Mouse (Mus musculus) embryo, embryonic 10.5 days (tissue): ENCODE data around the gene Sfn.
"Not testable (repeated sequence)": the region's sequence is repeated elsewhere in the genome, so short reads cannot be mapped to it uniquely, and the experiment has no call there.

Source experiments
- DNase-seq: peaks from one replicate; pipeline ENCODE4 v3.0.0-alpha.2; 2015; ENCODE audit warnings: low spot score

The Sfn gene

DNA sequence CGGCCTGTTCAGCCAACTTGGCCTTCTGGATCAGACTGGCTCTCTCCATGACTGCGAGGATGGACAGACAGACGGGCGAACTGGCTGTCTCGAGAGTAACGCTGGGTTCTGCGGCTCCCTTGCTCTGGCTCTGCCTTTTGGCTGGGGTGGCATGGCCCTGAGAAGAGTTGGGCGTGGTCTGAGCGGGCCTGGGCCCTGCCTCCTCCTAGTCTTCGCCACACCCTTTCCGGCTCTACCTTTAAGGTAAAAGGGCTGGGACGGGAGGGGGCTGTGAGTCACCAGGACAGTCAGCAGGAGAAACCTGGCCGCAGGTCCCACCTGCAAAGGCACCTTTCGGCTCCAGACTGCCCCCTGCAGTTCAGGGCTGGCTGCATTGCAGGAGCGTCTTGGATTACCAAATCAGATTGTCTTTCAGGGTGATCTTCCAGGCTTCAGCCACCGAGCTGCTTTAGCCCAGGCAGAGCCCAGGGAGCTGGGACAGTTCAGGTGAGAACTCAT, at the start of gene Sfn:
Sfn (minus strand) TSS at position 448 of the 498 bp plus-strand sequence.
- DNase-seq: peak; percentile 39

DNA sequence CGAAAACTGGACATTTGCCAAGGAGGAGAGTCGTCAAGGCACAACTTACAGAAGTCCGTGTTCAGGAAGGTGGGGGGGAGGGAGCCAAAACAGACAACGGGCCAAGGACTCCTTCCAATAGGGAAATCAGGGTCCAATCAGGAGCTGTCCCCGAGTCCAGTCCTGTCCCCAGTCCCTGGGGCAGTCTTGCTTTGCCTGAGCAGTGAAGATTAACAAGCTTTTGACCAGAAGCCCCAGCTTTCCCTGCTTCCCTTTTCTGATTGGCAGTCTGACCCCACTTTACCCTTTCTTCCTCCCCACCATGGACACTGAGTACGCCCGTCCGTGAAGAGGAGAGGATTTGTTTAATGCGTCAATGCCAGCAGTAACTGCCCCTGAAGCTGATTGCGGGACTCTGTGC, 49.5 kb upstream of the Sfn start:
- DNase-seq: no peak

- DNase-seq: peak; percentile 90
Measured at GRCm38 (mm10) chr4:133649989-133650699, 48.2 kb upstream of the Sfn start, which contains the start of gene Zdhhc18. Gene Zdhhc18 (minus strand): TSS chr4:133650154.

GRCm38 (mm10) chr4:133649464-133649863, 47.5 kb upstream of the Sfn start:
- not testable (repeated sequence) for DNase-seq

- no peak for DNase-seq
Measured at GRCm38 (mm10) chr4:133645680-133646079, 43.7 kb upstream of the Sfn start.

DNA sequence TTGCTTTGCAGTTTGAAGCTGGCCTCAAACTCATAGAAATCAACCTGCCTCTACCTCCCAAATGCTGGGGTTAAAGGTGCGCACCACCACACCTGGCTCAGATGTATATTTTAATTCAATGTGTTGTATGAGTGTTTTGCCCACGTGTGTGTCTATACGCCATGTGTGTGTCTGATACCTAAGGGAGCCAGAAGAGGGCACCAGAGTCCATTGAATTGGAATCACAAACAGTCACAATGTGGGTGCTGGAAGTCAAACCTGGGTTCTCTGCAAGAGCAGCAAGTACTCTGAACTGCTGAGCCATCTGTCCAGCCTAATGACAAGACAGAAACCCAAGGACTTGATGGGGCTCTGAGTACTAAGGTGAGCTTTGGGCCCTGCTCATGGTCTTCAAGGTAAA, 43.2 kb upstream of the Sfn start:
- no peak for DNase-seq

DNA sequence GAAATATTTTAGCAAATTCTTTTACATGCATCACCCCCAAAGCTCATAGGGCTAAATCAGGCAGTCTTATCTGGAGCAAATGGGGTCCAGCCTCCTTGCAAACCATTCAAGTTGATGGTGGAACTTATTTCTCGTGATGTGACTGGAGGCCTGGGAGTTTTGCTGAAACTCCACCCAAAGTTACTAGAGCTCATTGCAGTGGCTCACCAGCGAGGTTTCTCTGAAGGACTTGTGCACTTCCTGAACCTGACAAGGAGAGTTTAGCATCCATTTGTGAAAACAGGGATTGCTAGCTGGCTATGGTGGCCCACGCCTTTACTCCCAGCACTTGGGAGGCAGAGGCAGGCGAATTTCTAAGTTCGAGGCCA, 32.1 kb upstream of the Sfn start:
- DNase-seq: no peak

- peak; percentile 89 for DNase-seq
Measured at GRCm38 (mm10) chr4:133633332-133634042, 31.5 kb upstream of the Sfn start.

GRCm38 (mm10) chr4:133632483-133633327, 30.7 kb upstream of the Sfn start:
- DNase-seq: peak; percentile 45

DNA sequence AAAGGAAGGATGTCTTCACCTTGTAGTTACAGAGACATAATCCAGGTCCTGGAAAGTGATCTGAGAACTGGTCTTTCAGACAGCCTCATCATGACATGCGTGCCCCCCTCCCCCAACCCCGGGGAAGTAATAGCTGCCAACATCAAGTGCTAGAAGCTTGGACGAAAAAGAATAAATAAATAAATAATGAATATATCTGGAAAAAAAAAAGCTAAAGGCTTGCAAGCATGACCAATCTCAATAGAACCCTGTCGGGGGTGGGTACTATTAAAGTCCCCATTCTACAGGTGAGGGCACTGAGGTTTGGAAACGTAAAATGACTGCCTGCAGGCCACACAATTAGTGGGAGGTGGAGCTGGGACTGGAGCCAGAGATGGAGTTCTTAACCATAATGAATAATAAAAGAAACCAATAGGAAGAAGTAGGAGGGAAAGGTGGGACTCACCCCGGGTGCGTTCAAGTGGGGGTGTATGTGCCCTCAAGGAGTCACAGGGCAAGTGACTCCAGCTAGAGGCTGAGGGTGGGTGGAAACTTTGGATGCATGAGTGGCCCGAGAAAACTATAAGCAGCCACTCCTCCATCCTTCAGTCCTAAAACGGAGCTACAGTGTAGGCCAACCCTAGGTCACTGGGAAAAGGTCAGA, 29.9 kb upstream of the Sfn start:
- DNase-seq: no peak

GRCm38 (mm10) chr4:133631071-133631768, 29.3 kb upstream of the Sfn start:
- DNase-seq: no peak

DNA sequence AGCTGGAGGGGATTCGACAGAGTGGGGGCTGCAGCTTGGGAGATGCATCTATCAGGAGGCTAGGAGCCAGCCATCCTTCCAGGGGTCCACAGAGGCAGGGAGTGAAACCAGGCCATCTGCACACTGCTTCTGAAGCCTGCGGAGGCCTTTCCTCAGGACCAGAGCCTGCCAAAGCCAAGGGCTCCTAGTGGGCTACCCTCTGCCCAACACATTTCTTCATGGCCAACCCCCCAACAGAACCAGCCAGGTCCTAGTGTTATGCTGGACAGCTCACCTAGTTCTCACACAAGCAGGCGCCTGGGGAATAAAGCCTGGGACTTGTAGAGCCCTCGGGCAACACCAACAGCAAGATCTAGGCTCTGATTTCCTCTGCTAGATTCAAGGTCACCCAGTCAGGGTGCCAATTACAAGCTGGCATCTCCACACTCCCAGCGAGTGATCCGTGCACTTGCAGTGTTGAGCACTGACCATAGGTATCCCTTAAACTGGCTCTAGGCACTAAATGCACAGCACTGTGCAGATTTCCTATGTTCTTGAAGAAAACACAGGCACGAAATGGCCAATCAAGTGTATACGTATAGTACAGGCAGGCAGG, 28.5 kb upstream of the Sfn start:
- no peak for DNase-seq

- no peak for DNase-seq
Measured at GRCm38 (mm10) chr4:133629191-133629590, 27.2 kb upstream of the Sfn start.

DNA sequence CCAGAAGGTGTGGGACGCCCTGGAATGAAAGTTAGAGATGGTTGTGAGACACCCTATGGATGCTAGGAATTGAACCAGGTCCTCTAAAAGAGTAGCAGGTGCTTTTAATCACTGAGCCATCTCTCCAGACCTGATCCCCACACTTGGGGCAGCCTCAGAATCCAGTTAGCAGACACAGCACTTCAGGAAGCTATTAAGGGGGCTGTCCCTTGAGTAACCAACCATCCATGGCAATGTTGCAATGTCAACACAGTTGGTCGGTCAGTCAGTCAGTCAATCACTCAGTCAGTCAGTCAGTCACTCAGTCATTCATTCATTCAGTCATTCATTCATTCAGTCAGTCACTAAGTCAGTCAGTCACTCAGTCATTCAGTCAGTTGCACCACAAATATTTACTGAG, 26.5 kb upstream of the Sfn start:
- DNase-seq: no peak

DNA sequence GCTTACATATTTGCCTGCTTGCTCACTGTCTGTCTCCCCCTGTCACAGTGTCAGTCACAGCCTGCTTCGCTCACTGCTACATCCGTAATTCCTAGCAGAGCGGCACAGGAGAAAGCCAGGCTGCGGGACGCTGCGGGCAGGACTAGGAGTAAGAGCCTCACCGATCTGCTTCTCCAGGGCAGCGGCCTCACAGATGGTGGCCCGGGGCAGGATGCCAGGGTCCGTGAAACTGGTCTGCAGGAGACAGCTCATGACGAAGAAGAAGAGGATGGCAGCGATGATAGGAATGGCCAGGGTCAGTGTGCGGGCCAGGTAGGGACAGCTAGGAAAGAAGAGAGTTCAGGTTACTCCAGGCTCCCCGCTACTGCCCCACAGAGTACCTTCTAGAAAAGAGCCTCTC, 25.1 kb upstream of the Sfn start:
- DNase-seq: no peak

- DNase-seq: no peak
Measured at GRCm38 (mm10) chr4:133626621-133627020, 24.7 kb upstream of the Sfn start.

DNA sequence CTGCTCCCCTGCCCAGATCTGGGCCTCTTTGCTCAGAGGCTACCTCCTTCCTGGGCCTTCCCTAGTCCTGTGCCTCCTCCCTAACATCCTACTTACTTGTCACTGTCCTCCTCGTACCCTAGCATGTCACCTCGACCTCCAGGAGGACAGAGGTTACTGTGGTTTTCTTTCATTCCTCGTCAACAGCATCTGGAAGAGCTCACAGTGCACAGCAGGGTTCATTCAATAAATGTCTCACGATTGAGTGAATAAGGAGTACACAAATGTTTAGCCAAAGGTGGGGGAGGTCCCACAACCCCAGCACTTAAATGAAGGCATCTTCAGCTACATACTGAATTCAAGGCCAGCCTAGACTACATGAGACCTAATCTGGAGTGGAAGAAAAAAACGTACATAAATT, 24.3 kb upstream of the Sfn start:
- DNase-seq: no peak

- DNase-seq: no peak
Measured at GRCm38 (mm10) chr4:133625621-133626071, 23.7 kb upstream of the Sfn start.

GRCm38 (mm10) chr4:133624830-133625229, 22.9 kb upstream of the Sfn start:
- no peak for DNase-seq

GRCm38 (mm10) chr4:133622161-133622695, 20.3 kb upstream of the Sfn start:
- no peak for DNase-seq

DNA sequence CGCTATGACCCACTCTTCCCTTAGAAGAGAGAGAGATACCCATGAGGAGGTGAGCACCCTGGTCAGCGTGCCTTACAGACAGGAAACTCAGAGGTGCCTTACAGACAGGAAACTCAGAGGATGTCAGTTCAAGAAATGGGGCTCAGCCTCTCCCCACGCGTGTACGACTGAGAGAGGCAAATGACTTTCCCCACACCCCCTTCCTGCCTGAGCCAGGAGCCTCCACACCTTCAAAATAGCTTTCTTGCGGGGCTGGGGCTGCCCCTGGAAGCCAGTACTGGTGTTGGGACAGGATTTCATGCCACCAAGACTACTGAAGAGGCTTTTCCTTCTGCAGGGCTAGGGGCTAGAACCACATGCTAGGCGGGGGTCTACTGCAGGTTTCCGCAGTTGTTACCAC, 18.7 kb upstream of the Sfn start:
- no peak for DNase-seq
